Mouse (Mus musculus) forebrain, embryonic 16.5 days (tissue): ENCODE measurements around the gene Lgr6. TPM values are rescaled to one million over a fixed set of nuclear protein-coding genes. Genes with fewer than 3 reads are reported as not detected.
A peak's percentile ranks its signal among the peaks of the same experiment; 100 is the strongest.

Experiments
- ATAC-seq: fragments of 200-750 bp; cut with Nextera tagmentation; 2 replicates; pipeline ENCODE4 v1.8.0; 2017; ENCODE audit warnings: mild to moderate bottlenecking, moderate library complexity
- H3K27ac ChIP-seq: fragments of 300-500 bp; sonication (generic); 2 replicates; pipeline ENCODE4 v1.5.1; 2014; ENCODE audit warnings: low read length, control low read depth
- H3K27me3 ChIP-seq: fragments of 300-500 bp; sonication (generic); replicated peaks from 2 replicates; pipeline ENCODE4 v1.6.1; 2014; ENCODE audit warnings: low read length; ENCODE audit not compliant: control insufficient read depth, insufficient read depth
- H3K36me3 ChIP-seq: fragments of 300-500 bp; sonication (generic); 2 replicates; pipeline ENCODE4 v1.6.1; 2014; ENCODE audit not compliant: control insufficient read depth, insufficient read depth
- H3K4me1 ChIP-seq: fragments of 300-500 bp; sonication (generic); replicated peaks from 2 replicates; pipeline ENCODE4 v1.6.1; 2014; ENCODE audit warnings: low read length; ENCODE audit not compliant: control insufficient read depth, insufficient read depth
- H3K4me2 ChIP-seq: fragments of 300-500 bp; sonication (generic); 2 replicates; pipeline ENCODE4 v1.6.1; 2014; ENCODE audit warnings: mild to moderate bottlenecking, low read length, control low read depth
- H3K4me3 ChIP-seq: fragments of 300-500 bp; sonication (generic); replicated peaks from 2 replicates; pipeline ENCODE4 v1.5.1; 2014; ENCODE audit warnings: mild to moderate bottlenecking, low read length, control low read depth
- H3K9ac ChIP-seq: fragments of 300-500 bp; sonication (generic); replicated peaks from 2 replicates; pipeline ENCODE4 v1.6.1; 2014; ENCODE audit warnings: low read depth, low read length, control low read depth
- H3K9me3 ChIP-seq: fragments of 300-500 bp; sonication (generic); 2 replicates; pipeline ENCODE4 v1.6.1; 2016; ENCODE audit warnings: low read length; ENCODE audit not compliant: control insufficient read depth
- WGBS: fragments of 180-500 bp; shearing (Covaris S2); extraction: QIAGEN DNeasy Blood & Tissue Kit; methylation state at CpG from one replicate; pipeline ENCODE4 v1.1.7; 2014; 5-methylcytosine and 5-hydroxymethylcytosine counted together
- polyA plus RNA-seq: library from polyadenylated mRNA; unstranded; fragments of >200 nt; fragmentation: Nextera tagmentation; extraction: Ambion mirVana; gene quantifications from 2 replicates; pipeline ENCODE4 v1.2.1, GENCODE M21; 2015

Lgr6 gene
- polyA plus RNA-seq, 1 experiment from 2014 or later = 0.60 TPM

DNA sequence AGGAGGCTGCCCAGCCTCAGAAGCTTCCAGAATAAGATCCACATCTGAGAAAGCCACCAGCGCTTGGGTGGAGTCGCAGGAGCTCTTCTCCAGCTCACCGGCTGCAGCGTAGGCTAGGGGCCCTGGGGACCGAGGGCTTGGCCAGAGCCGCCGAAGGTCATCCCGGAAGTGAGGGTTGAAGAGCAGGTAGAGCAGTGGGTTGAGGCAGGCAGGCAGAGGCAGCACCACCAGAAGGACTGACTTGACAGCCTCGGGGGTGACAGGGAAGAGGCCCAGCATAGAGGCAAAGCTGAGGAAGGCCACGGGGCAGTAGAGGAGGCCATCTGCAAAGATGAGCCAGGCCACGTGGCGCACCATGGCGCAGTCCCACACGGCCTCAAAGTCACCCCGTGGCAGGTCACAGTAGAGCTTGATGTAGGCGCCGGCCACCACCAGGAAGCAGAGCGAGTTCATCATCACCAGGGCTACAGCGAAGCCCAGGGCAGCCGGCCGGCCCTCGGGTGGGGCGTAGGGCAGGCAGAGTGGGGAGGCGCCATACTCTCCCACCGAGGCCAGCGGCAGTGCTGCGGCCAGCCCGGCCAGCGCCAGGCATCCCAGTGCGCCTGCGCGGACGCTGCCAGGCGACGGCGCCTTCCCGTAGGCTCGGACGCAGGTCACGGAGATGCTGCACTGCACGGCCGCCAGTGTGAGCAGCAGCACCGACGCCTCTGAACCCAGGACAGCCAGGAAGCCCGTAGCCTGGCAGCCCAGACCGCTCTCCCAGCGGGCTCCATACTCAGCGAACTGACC lies 117.7 kb downstream of the Lgr6 start:
- Histone ChIP-seq H3K9me3 (no peaks in the 10 kb centered on the region), H3K4me2 (peak overlapping the region; percentile 86), H3K9ac (peak overlapping the region; percentile 70), H3K27ac (no peak overlapping the region), H3K36me3 (no peaks in the 10 kb centered on the region), H3K27me3 (peaks cover 4% of the 10 kb centered on the region; the same call in 1 of the 2 replicates), H3K4me1 (0 out of 2 replicates have a peak, but pooled peaks cover 4% of the 10 kb centered on the region), H3K4me3 (peak overlapping the region; percentile 53)
- 31% methylated on average over 48 of the region's 48 CpGs for WGBS
- ATAC-seq = peak; percentile 83

DNA sequence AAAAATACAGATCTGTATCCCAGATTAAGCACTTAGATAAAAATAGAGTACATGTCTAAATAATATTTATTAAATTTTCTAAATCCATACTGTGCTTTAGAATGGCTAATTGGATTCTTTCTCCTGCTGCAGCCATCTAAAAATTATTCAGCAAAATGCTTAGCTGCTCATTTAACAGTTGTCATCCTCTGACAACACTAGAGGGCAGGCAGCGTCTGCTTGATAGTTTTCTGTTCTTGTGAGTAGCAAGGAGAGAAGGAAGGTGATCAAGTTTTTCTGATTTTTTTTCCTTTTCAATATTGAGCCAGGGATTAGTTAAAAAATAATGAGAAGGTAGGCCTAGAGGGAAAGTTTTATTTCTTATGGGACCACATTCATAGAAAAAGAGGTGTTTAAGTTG lies 132.2 kb downstream of the Lgr6 start:
- no peak overlapping the region for H3K9ac ChIP-seq
- H3K4me3 ChIP-seq = no peak overlapping the region
- WGBS = 50% methylated on average over 1 of the region's 1 CpGs
- no peak for ATAC-seq
- no peaks in the 10 kb centered on the region for H3K4me1 ChIP-seq
- no peaks in the 10 kb centered on the region for H3K36me3 ChIP-seq
- no peaks in the 10 kb centered on the region for H3K27me3 ChIP-seq
- no peaks in the 10 kb centered on the region for H3K9me3 ChIP-seq
- H3K27ac ChIP-seq = no peak overlapping the region
- no peak overlapping the region for H3K4me2 ChIP-seq

DNA sequence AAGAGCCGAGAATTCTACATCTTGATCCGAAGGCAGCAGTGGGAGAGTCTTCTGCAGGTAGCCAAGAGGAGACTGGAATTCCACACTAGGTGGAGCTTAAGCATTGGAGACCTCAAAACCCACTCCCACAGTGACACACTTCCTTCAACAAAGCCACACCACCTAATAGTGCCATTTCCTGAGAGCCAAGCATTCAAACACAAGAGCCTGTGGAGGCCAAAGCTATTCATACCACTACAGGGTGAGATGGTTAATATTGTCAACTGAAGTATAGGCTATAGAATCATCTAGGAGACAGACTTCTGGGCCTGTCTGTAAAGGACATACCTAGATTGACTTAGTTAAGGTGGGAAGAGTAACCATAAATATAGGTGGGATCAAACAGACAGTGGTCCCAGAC lies 139.6 kb downstream of the Lgr6 start:
- Histone ChIP-seq H3K9me3 (no peaks in the 10 kb centered on the region), H3K4me2 (no peak overlapping the region), H3K9ac (no peak overlapping the region), H3K27me3 (0 out of 2 replicates have a peak, but pooled peaks cover 2% of the 10 kb centered on the region), H3K36me3 (no peaks in the 10 kb centered on the region), H3K4me1 (peaks cover 7% of the 10 kb centered on the region; the same call in 1 of the 2 replicates), H3K27ac (no peak overlapping the region), H3K4me3 (no peak overlapping the region)
- 98% methylated on average over 2 of the region's 2 CpGs for WGBS
- ATAC-seq = no peak

DNA sequence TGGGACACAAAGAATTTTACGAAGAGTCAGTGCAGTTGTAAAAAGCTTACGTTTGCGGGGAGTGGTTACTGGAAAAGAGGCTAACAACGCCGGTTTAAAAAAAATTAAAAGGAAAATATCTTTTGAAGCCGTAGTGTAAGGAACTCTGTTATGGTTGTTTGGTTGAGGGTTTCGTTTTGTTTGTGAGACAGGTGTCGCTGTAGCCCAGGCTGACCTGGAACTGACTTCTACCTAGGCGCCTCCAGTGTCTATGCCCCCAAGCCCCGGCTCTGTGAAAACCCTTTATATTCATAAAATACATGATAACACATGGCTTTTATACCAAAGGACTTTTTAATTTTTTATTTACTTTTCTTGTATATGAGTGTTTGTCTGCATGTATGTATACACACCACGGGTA lies 142.3 kb downstream of the Lgr6 start:
- no peaks in the 10 kb centered on the region for H3K9me3 ChIP-seq
- 0 out of 2 replicates have a peak, but pooled peaks cover 2% of the 10 kb centered on the region for H3K27me3 ChIP-seq
- peak; percentile 57 for ATAC-seq
- no peak overlapping the region for H3K27ac ChIP-seq
- peak overlapping the region; percentile 69 for H3K4me3 ChIP-seq
- peaks cover 7% of the 10 kb centered on the region; the same call in 1 of the 2 replicates for H3K4me1 ChIP-seq
- no peaks in the 10 kb centered on the region for H3K36me3 ChIP-seq
- 3% methylated on average over 11 of the region's 11 CpGs for whole genome bisulfite sequencing
- H3K4me2 ChIP-seq = peak overlapping the region; percentile 71
- H3K9ac ChIP-seq = peak overlapping the region; percentile 59

DNA sequence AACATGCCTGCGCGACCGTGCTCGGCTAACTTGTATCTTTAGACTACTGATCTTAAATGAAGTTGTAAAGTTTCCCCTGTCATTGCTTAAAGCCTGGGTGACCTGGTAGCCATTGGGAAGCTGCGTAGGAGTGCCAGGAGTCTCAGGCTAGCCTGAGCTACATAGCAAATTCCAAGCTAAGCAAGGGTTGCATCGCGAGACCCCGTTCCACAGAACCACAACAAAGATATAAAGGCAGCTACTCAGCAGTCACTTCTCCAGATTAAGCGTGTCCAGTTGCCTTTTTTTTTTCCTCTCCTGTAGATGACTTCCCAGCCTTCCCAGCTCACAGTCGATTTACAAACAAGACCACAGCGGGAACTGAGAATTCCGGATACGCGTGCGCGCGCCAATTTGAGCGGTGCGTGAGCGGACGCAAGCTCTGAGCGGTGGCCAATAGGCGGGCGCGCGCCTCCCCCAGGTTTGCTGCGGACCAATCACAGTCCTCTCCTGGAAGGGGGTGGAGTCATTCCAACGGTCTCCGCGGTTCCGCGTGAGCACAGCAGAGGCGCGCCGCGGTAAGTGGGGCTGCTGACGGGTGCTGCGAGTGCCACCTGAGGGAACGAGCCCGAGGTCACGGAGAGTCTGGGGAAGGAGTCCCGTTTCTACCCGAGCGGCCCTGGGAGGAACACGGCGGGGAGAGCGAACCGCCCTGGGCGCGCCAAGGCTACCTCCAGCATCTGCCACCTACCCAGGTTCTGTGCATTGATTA lies 142.8 kb downstream of the Lgr6 start, which contains the start of gene Ube2t:
Gene Ube2t (plus strand): TSS at position 513 of the 751 bp plus-strand sequence.
- peak; percentile 100 for ATAC-seq
- peak within 1 kb of the TSS; percentile 59 for H3K9ac ChIP-seq
- H3K9me3 ChIP-seq = no peaks in the 10 kb centered on the region
- 2% methylated on average over 50 of the region's 50 CpGs for WGBS
- peak within 1 kb of the TSS; percentile 69 for H3K4me3 ChIP-seq
- H3K4me2 ChIP-seq = peak within 1 kb of the TSS; percentile 71
- peaks cover 7% of the 10 kb centered on the region; the same call in 1 of the 2 replicates for H3K4me1 ChIP-seq
- no peaks in the 10 kb centered on the region for H3K36me3 ChIP-seq
- H3K27ac ChIP-seq = no peak within 1 kb of the TSS
- 0 out of 2 replicates have a peak, but pooled peaks cover 2% of the 10 kb centered on the region for H3K27me3 ChIP-seq

DNA sequence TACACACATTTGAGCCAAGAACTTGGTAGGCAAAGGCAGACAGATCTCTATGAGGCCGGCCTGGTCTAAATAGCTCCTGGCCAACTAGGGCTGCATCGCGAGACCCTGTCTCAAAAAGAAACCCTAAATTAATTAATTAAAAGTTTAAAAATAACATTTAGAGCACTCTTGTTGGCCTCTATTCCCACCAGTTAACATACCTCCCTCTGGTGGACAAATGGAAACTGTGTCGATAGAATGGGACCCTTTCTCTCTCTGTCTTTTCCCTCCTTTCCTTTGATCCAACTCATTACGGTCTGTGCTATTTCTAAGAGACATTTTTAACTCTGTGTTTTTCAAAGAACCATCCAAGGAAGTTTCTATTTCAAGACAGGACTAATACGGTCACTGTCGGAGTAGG lies 144.4 kb downstream of the Lgr6 start:
- peaks cover 7% of the 10 kb centered on the region; the same call in 1 of the 2 replicates for H3K4me1 ChIP-seq
- no peak overlapping the region for H3K4me2 ChIP-seq
- H3K9ac ChIP-seq = no peak overlapping the region
- H3K27me3 ChIP-seq = 0 out of 2 replicates have a peak, but pooled peaks cover 2% of the 10 kb centered on the region
- ATAC-seq = no peak
- H3K36me3 ChIP-seq = no peaks in the 10 kb centered on the region
- H3K4me3 ChIP-seq = no peak overlapping the region
- 55% methylated on average over 7 of the region's 7 CpGs for WGBS
- H3K9me3 ChIP-seq = no peaks in the 10 kb centered on the region
- no peak overlapping the region for H3K27ac ChIP-seq

DNA sequence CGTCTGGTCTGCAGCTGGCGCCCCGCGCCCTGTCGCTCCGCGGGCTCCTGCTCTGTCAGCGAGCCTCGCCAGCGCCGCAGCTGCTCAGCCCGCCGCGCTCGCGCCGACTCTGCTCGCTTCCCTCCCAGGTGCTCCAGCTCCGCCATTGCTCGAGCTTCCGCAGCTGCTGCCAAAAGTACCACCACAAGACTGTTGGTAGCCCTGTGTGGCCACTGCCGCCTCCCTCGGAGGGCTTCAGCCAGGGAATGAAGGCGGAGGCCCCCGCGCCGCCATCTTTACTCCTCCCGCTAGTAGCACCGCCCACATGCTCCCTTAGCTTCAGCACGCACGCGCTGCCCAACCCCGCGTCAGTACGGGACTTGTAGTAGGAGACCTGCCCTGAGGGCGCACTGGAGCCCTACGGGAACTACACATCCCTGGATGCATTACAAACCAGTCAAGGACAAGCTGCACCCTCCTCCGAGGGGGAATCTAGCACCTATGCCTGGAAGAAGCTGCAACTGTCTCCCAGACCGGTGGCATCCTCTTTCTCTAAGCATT lies 149.4 kb downstream of the Lgr6 start, which contains the start of gene Ppp1r12b:
Gene Ppp1r12b (minus strand): TSS at position 306 of the 540 bp plus-strand sequence.
- Histone ChIP-seq H3K27me3 (no peaks in the 10 kb centered on the region), H3K4me3 (peak within 1 kb of the TSS; percentile 90)
- WGBS = 0% methylated on average over 39 of the region's 39 CpGs

DNA sequence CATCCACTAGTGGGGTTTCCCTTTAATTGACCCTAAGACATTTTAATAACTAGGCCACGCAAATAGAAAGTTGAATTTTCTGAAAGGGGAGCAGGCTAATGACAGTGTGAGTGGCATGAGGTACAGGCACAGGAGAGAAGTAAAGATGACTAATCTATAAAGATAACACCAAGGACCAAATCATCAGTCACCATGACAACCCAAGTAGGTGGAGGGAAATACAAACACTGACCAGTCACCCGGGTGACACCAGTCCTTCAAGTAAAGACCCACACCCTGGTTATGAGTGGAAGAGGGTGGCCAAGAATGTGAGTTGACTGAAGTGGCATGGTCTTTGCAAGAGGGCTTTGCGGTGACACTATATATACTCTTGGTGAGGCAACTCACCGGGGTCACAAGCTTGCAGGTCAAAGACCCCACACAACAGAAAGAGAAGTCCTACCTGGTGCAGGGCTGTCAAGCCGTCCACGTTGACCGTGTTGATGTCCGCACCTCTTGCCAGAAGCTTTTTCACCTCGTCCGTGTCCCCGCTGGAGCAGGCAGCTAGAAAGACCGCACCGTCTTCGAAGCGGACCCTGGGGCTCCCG lies 149.9 kb downstream of the Lgr6 start:
- Histone ChIP-seq H3K27ac (peak overlapping the region; percentile 95), H3K4me1 (peaks cover 14% of the 10 kb centered on the region), H3K4me3 (peak overlapping the region; percentile 90), H3K9ac (peak overlapping the region; percentile 90), H3K36me3 (no peaks in the 10 kb centered on the region), H3K4me2 (peak overlapping the region; percentile 77), H3K27me3 (no peaks in the 10 kb centered on the region), H3K9me3 (no peaks in the 10 kb centered on the region)
- 3% methylated on average over 16 of the region's 16 CpGs for WGBS
- ATAC-seq = no peak

More for the DNA sequence above, 149.4 kb downstream of the Lgr6 start, which contains the start of gene Ppp1r12b:
- H3K4me2 ChIP-seq = peak within 1 kb of the TSS; percentile 77
- H3K4me1 ChIP-seq = peaks cover 14% of the 10 kb centered on the region
- peak; percentile 99 for ATAC-seq
- peak within 1 kb of the TSS; percentile 95 for H3K27ac ChIP-seq
- H3K9me3 ChIP-seq = no peaks in the 10 kb centered on the region
- H3K36me3 ChIP-seq = no peaks in the 10 kb centered on the region
- H3K9ac ChIP-seq = peak within 1 kb of the TSS; percentile 90
